Mouse (Mus musculus) C2C12 (cell line): Measurements from ENCODE around the gene Ppm1l. TPM values are rescaled to one million over a fixed set of nuclear protein-coding genes. Genes with fewer than 3 reads are reported as not detected.
"Not testable (repeated sequence)": the region's sequence is repeated elsewhere in the genome, so short reads cannot be mapped to it uniquely, and the experiment has no call there.

Source experiments
- H3K27me3 ChIP-seq: one replicate; pipeline ENCODE4 v1.6.1; 2011; ENCODE audit not compliant: control insufficient read depth, insufficient read depth, insufficient read length
- H3K36me3 ChIP-seq: one replicate; pipeline ENCODE4 v1.6.1; 2011; ENCODE audit not compliant: control insufficient read depth, insufficient read depth
- H3K4me3 ChIP-seq: one replicate; pipeline ENCODE4 v1.5.1; 2011; ENCODE audit warnings: mild to moderate bottlenecking, control low read depth; ENCODE audit not compliant: poor library complexity, insufficient read depth, severe bottlenecking
- H3K79me2 ChIP-seq: one replicate; pipeline ENCODE4 v1.6.1; 2011; ENCODE audit not compliant: control insufficient read depth, insufficient read depth
- H3K79me3 ChIP-seq: one replicate; pipeline ENCODE4 v1.6.1; 2011; ENCODE audit warnings: low read depth, control low read depth
- H3ac ChIP-seq: one replicate; pipeline ENCODE3; 2011; ENCODE audit warnings: low read depth; ENCODE audit not compliant: control insufficient read depth, insufficient read length
- CEBPB ChIP-seq: IDR thresholded peaks from one replicate; pipeline ENCODE4 v1.6.1; 2011; ENCODE audit warnings: low read depth, mild to moderate bottlenecking, control low read depth, moderate library complexity
- CTCF ChIP-seq: IDR thresholded peaks from one replicate; pipeline ENCODE4 v1.5.1; 2011; ENCODE audit not compliant: control insufficient read depth, insufficient read depth, insufficient read length
- FOSL1 ChIP-seq: IDR thresholded peaks from one replicate; pipeline ENCODE4 v1.8.0; 2011; ENCODE audit warnings: mild to moderate bottlenecking, low read length; ENCODE audit not compliant: poor library complexity, insufficient read depth, severe bottlenecking
- MAX ChIP-seq: IDR thresholded peaks from one replicate; pipeline ENCODE4 v1.6.1; 2011; ENCODE audit warnings: mild to moderate bottlenecking, control low read depth
- MYOD1 ChIP-seq: IDR thresholded peaks from one replicate; pipeline ENCODE4 v1.6.1; 2011; ENCODE audit warnings: low read depth; ENCODE audit not compliant: control insufficient read depth, insufficient read length
- MYOG ChIP-seq: IDR thresholded peaks from one replicate; pipeline ENCODE4 v1.6.1; 2011; ENCODE audit not compliant: control insufficient read depth, insufficient read length; ENCODE audit errors: extremely low read depth
- USF1 ChIP-seq: IDR thresholded peaks from one replicate; pipeline ENCODE4 v1.6.1; 2011; ENCODE audit warnings: low read depth, mild to moderate bottlenecking, control low read depth, moderate library complexity
- polyA plus RNA-seq: library from polyadenylated mRNA; unstranded; fragments of >200 nt; fragmentation: generic; extraction: Trizol; gene quantifications from one replicate; pipeline ENCODE4 v1.2.1, GENCODE M21; 2012; ENCODE audit warnings: missing spikeins

Gene Ppm1l
- polyA plus RNA-seq, 1 experiment, result 3.7 TPM

DNA sequence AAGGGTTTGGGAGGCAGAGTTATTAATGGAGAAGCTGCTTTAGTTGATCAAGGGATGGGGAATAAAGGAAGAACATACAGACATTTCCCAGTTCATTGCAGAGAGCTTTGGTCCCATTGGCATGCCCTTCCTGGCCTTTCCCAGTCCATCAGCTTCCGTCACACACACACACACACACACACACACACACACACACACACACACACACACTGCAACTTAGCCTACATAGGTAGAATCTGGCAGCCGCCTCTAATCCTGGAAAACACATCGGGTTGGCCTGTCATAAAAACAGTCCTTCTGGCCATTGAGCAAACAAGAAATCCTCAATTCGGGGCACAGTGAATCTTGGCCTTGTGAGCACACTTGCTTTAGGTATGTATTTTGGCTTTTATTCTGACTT is 64.6 kb downstream of the Ppm1l start:
- Histone ChIP-seq H3K4me3 (no peak overlapping the region), H3K79me3 (peaks cover 1% of the 10 kb centered on the region), H3K36me3 (no peaks in the 10 kb centered on the region), H3K79me2 (no peaks in the 10 kb centered on the region), H3K27me3 (no peaks in the 10 kb centered on the region), H3ac (no peak overlapping the region)
- TF ChIP-seq FOSL1 (no peak), CTCF (no peak), CEBPB (no peak), MAX (no peak), MYOG (no peak), USF1 (no peak), MYOD1 (no peak)

DNA sequence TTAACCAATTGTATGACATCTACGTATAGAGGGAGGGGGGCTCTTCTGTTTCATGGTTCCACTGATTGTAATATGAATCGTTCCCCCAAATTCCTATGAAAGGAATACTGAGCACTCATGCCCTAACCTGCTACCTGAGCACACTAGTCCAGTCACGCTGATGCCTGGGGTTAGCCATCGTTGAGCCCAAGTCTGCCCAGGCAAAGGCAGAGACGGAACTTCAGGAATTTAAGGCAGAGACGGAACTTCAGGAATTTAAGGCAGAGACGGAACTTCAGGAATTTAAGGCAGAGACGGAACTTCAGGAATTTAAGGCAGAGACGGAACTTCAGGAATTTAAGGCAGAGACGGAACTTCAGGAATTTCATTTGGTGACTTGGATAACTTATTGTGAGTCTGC is 75.2 kb downstream of the Ppm1l start:
- H3K79me2 ChIP-seq, H3K27me3 ChIP-seq, H3ac ChIP-seq, H3K36me3 ChIP-seq, H3K79me3 ChIP-seq, H3K4me3 ChIP-seq: not testable (repeated sequence)

DNA sequence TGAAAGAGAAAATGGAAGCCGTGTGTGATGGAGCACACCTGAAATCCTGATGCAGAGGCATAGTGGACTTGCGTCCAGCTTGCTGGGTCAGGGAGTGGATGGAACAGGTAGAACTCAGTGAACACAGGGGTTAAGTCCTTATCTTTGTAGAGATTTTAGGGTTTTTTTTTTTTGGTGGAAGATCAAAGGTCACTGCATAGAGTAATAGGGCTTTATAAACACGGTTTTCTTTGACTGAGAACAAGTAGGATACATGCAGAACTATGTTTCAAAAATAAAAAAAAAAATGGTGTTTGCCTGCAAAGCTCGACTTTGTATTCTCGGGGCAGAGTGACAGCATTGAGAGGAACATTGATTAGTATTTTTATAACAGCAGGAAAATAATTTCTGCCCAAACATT is 75.6 kb downstream of the Ppm1l start:
- no peaks in the 10 kb centered on the region for H3K79me3 ChIP-seq
- no peak for TF ChIP-seq CEBPB
- TF ChIP-seq MYOG, result no peak
- TF ChIP-seq CTCF, result no peak
- TF ChIP-seq USF1, result no peak
- no peak for TF ChIP-seq MYOD1
- H3K79me2 ChIP-seq, result no peaks in the 10 kb centered on the region
- H3K27me3 ChIP-seq, result no peaks in the 10 kb centered on the region
- H3ac ChIP-seq, result no peak overlapping the region
- H3K4me3 ChIP-seq, result no peak overlapping the region
- no peaks in the 10 kb centered on the region for H3K36me3 ChIP-seq

DNA sequence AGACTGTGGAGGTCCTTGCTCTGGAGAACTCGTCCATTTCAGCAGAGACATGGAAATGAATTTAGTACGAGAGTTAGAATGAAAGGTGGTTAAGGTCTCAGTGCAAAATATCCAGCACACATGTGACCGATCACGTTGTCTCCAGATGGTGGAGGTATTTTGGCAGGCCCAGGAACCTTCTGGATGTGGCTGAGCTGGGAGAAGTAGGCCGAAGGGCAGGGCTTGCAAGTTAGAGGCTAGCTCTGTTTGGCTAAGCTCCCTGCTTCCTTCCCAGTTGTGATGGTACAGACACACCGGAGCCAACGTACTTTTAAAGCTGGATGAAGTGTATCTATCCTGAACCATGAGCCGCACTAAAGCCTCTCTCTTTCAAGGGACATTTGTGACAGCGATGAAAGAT is 76.4 kb downstream of the Ppm1l start:
- H3ac ChIP-seq, result no peak overlapping the region
- H3K4me3 ChIP-seq, result no peak overlapping the region
- no peak for TF ChIP-seq USF1
- no peak for TF ChIP-seq MYOG
- no peak for TF ChIP-seq CEBPB
- TF ChIP-seq MAX, result no peak
- no peak for TF ChIP-seq FOSL1
- no peak for TF ChIP-seq CTCF
- no peak for TF ChIP-seq MYOD1
- no peaks in the 10 kb centered on the region for H3K79me2 ChIP-seq
- no peaks in the 10 kb centered on the region for H3K36me3 ChIP-seq
- no peaks in the 10 kb centered on the region for H3K27me3 ChIP-seq
- H3K79me3 ChIP-seq, result no peaks in the 10 kb centered on the region

DNA sequence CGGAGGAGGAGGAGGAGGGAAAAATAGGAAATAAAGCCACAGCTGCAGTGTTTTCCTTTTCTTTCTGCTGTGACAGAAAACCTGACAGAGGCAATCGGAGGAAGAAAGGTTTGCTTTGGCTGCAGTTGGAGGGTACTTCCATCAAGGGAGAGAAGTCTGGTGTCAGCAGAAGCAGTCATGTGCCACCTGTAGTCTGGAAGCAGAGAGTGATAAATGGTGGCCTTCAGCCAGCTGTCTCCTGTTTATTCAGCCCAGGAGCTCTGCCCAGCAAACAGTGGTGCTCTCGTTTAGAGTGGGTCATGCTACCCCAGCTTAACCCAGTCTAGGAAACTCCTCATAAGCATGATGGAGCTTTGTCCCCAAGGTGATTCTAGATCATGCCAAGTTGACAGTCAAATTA is 77.3 kb downstream of the Ppm1l start:
- Histone ChIP-seq H3K79me3 (no peaks in the 10 kb centered on the region), H3K79me2 (no peaks in the 10 kb centered on the region), H3ac (no peak overlapping the region), H3K4me3 (no peak overlapping the region), H3K27me3 (no peaks in the 10 kb centered on the region), H3K36me3 (no peaks in the 10 kb centered on the region)
- no peak for TF ChIP-seq MYOD1
- no peak for TF ChIP-seq MYOG
- TF ChIP-seq CTCF, result no peak
- TF ChIP-seq FOSL1, result no peak

DNA sequence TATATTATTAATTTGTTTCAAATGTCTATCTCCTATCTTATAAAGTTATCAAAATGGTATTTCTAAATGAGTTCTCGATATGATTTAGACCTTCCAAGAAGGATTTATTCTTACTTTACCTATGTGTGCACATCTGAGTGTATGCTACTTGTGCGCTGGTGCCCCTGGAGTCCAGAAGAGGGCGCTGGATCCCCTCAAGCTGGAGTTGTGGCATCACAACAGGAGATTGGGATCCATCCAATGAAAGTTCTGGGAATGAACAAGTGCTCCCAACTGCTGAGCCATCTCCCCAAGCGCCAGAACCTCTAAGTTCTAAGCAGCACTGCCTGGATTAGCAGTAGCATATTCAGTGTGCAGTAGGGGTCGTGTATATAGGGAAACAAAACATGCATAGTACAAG is 78.4 kb downstream of the Ppm1l start:
- H3K4me3 ChIP-seq, result no peak overlapping the region
- TF ChIP-seq MYOD1 (no peak), MYOG (no peak), CEBPB (no peak), USF1 (no peak), MAX (no peak), CTCF (no peak), FOSL1 (no peak)
- H3K79me3 ChIP-seq, result no peaks in the 10 kb centered on the region
- H3K27me3 ChIP-seq, result no peaks in the 10 kb centered on the region
- H3K79me2 ChIP-seq, result no peaks in the 10 kb centered on the region
- no peak overlapping the region for H3ac ChIP-seq
- H3K36me3 ChIP-seq, result no peaks in the 10 kb centered on the region

DNA sequence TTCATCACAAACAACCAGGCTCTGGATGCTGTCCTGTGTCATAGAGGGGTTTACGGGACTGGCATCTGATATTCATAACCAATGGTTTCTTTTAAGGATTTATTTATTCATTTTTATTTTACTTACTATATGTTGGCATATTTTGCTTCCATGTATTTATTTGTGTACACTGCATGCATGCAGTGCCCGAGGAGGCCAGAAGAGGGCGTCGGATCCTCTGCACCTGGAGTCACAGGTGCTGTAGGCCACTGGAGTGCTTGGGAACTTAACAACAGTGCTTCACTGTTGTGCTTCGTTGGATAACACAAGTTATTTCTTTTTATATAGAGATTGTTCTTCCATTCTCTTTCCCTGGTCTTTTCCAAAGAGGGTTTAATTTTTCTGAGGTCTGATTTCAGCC is 81.1 kb downstream of the Ppm1l start:
- H3ac ChIP-seq, result no peak overlapping the region
- no peaks in the 10 kb centered on the region for H3K36me3 ChIP-seq
- H3K4me3 ChIP-seq, result no peak overlapping the region
- H3K79me3 ChIP-seq, result no peaks in the 10 kb centered on the region
- no peak for TF ChIP-seq CEBPB
- TF ChIP-seq MYOD1, result no peak
- TF ChIP-seq FOSL1, result no peak
- H3K79me2 ChIP-seq, result no peaks in the 10 kb centered on the region
- no peaks in the 10 kb centered on the region for H3K27me3 ChIP-seq
